Mouse (Mus musculus) 3134 (cell line): ENCODE results near the gene Mrps31.
A peak's percentile ranks its signal among the peaks of the same experiment; 100 is the strongest.

Experiments used
- DNase-seq: peaks from one replicate; pipeline ENCODE4 v3.0.0-alpha.2; 2011; ENCODE audit warnings: low spot score; ENCODE audit not compliant: insufficient read length; ENCODE audit errors: extremely low read depth

The Mrps31 gene

GRCm38 (mm10) chr8:22411282-22411702, at the start of gene Mrps31:
Gene Mrps31 (plus strand): TSS chr8:22411361.
- peak; percentile 84 for DNase-seq

- DNase-seq, result no peak
Measured at GRCm38 (mm10) chr8:22376311-22376710, 34.9 kb upstream of the Mrps31 start.

- peak; percentile 6 for DNase-seq
Measured at GRCm38 (mm10) chr8:22376903-22377302, 34.3 kb upstream of the Mrps31 start.

- DNase-seq, result no peak
Measured at GRCm38 (mm10) chr8:22380934-22381333, 30.2 kb upstream of the Mrps31 start.

GRCm38 (mm10) chr8:22382824-22383595, 28.2 kb upstream of the Mrps31 start:
- no peak for DNase-seq

- no peak for DNase-seq
Measured at GRCm38 (mm10) chr8:22385158-22385557, 26.0 kb upstream of the Mrps31 start.

GRCm38 (mm10) chr8:22389874-22390273, 21.3 kb upstream of the Mrps31 start:
- no peak for DNase-seq

GRCm38 (mm10) chr8:22390766-22391463, 20.2 kb upstream of the Mrps31 start:
- no peak for DNase-seq

GRCm38 (mm10) chr8:22394471-22394870, 16.7 kb upstream of the Mrps31 start:
- DNase-seq, result no peak

- DNase-seq, result no peak
Measured at GRCm38 (mm10) chr8:22395256-22395655, 15.9 kb upstream of the Mrps31 start.

GRCm38 (mm10) chr8:22397811-22398141, 13.4 kb upstream of the Mrps31 start:
- no peak for DNase-seq

GRCm38 (mm10) chr8:22398142-22398951, 12.8 kb upstream of the Mrps31 start, which contains the start of gene Slc25a15:
Gene Slc25a15 (minus strand): TSS chr8:22398597.
- peak; percentile 87 for DNase-seq

- DNase-seq, result no peak
Measured at GRCm38 (mm10) chr8:22399285-22399880, 11.8 kb upstream of the Mrps31 start.

GRCm38 (mm10) chr8:22400593-22400992, 10.6 kb upstream of the Mrps31 start:
- no peak for DNase-seq

- DNase-seq, result no peak
Measured at GRCm38 (mm10) chr8:22403235-22403634, 7.9 kb upstream of the Mrps31 start.

- peak; percentile 26 for DNase-seq
Measured at GRCm38 (mm10) chr8:22405733-22406132, 5.4 kb upstream of the Mrps31 start.

GRCm38 (mm10) chr8:22410688-22411281, 376 bp upstream of the Mrps31 start:
- DNase-seq, result no peak

- no peak for DNase-seq
Measured at GRCm38 (mm10) chr8:22411971-22412370, 810 bp downstream of the Mrps31 start.
